Mouse (Mus musculus): ENCODE measurements around the gene 1810010H24Rik. TPM values are rescaled to one million over a fixed set of nuclear protein-coding genes. Genes with fewer than 3 reads are reported as not detected.
"Not testable (repeated sequence)": the region's sequence is repeated elsewhere in the genome, so short reads cannot be mapped to it uniquely, and the experiment has no call there.

1810010H24Rik gene
- polyA plus RNA-seq, 1 experiment from 2014 or later = 4.7 TPM

- no peak overlapping the region for H3K27ac ChIP-seq (ENCODE audit: low read depth, low read length)
- no peaks in the 10 kb centered on the region for H3K4me1 ChIP-seq (ENCODE audit: control insufficient read depth, insufficient read depth, low read depth, low read length)
- peaks cover 62% of the 10 kb centered on the region for H3K36me3 ChIP-seq (ENCODE audit: control insufficient read depth, insufficient read depth, low read length)
- no peak overlapping the region for H3K4me3 ChIP-seq (ENCODE audit: low read length)
- H3K4me2 ChIP-seq (ENCODE audit: low read length) = no peak overlapping the region
- no peaks in the 10 kb centered on the region for H3K9me3 ChIP-seq (ENCODE audit: control insufficient read depth, low read length)
- H3K27me3 ChIP-seq (replicated peaks; ENCODE audit: control insufficient read depth, insufficient read depth, low read length) = no peaks in the 10 kb centered on the region
- WGBS = 93% methylated on average over 6 of the region's 6 CpGs
- no peak overlapping the region for H3K9ac ChIP-seq (ENCODE audit: low read depth, low read length)
- ATAC-seq = no peak
These were observed 29.4 kb downstream of the 1810010H24Rik start for GRCm38 (mm10) chr11:107054870-107055269.

- Histone ChIP-seq H3K9ac (ENCODE audit: low read depth, low read length) (no peak overlapping the region), H3K4me3 (ENCODE audit: low read length) (no peak overlapping the region), H3K4me2 (ENCODE audit: low read length) (no peak overlapping the region), H3K27me3 (replicated peaks; ENCODE audit: control insufficient read depth, insufficient read depth, low read length) (no peaks in the 10 kb centered on the region), H3K27ac (ENCODE audit: low read depth, low read length) (no peak overlapping the region), H3K9me3 (ENCODE audit: control insufficient read depth, low read length) (no peaks in the 10 kb centered on the region), H3K36me3 (ENCODE audit: control insufficient read depth, insufficient read depth, low read length) (peaks cover 74% of the 10 kb centered on the region), H3K4me1 (ENCODE audit: control insufficient read depth, insufficient read depth, low read depth, low read length) (no peaks in the 10 kb centered on the region)
- WGBS = 92% methylated on average over 6 of the region's 6 CpGs
- no peak for ATAC-seq
These were observed 31.9 kb downstream of the 1810010H24Rik start for GRCm38 (mm10) chr11:107057391-107057790.

GRCm38 (mm10) chr11:107059634-107060033 lies 34.2 kb downstream of the 1810010H24Rik start:
- ATAC-seq; H3K4me3 ChIP-seq (ENCODE audit: low read length); H3K9me3 ChIP-seq (ENCODE audit: control insufficient read depth, low read length); H3K4me1 ChIP-seq (ENCODE audit: control insufficient read depth, insufficient read depth, low read depth, low read length); H3K4me2 ChIP-seq (ENCODE audit: low read length); H3K27me3 ChIP-seq (replicated peaks; ENCODE audit: control insufficient read depth, insufficient read depth, low read length); H3K27ac ChIP-seq (ENCODE audit: low read depth, low read length); H3K9ac ChIP-seq (ENCODE audit: low read depth, low read length): not testable (repeated sequence)
- WGBS = 96% methylated on average over 3 of the region's 3 CpGs
- peaks cover 65% of the 10 kb centered on the region for H3K36me3 ChIP-seq (ENCODE audit: control insufficient read depth, insufficient read depth, low read length)

- 88% methylated on average over 1 of the region's 1 CpGs for WGBS
- Histone ChIP-seq H3K36me3 (ENCODE audit: control insufficient read depth, insufficient read depth, low read length) (peaks cover 59% of the 10 kb centered on the region), H3K4me1 (ENCODE audit: control insufficient read depth, insufficient read depth, low read depth, low read length) (no peaks in the 10 kb centered on the region), H3K9ac (ENCODE audit: low read depth, low read length) (no peak overlapping the region), H3K9me3 (ENCODE audit: control insufficient read depth, low read length) (no peaks in the 10 kb centered on the region), H3K4me2 (ENCODE audit: low read length) (no peak overlapping the region), H3K27ac (ENCODE audit: low read depth, low read length) (no peak overlapping the region), H3K4me3 (ENCODE audit: low read length) (no peak overlapping the region), H3K27me3 (replicated peaks; ENCODE audit: control insufficient read depth, insufficient read depth, low read length) (no peaks in the 10 kb centered on the region)
- no peak for ATAC-seq
These were observed 35.5 kb downstream of the 1810010H24Rik start for GRCm38 (mm10) chr11:107060941-107061340.

- no peaks in the 10 kb centered on the region for H3K4me1 ChIP-seq (ENCODE audit: control insufficient read depth, insufficient read depth, low read depth, low read length)
- no peak overlapping the region for H3K9ac ChIP-seq (ENCODE audit: low read depth, low read length)
- H3K4me2 ChIP-seq (ENCODE audit: low read length) = no peak overlapping the region
- WGBS = 88% methylated on average over 3 of the region's 3 CpGs
- no peak overlapping the region for H3K4me3 ChIP-seq (ENCODE audit: low read length)
- ATAC-seq = no peak
- no peaks in the 10 kb centered on the region for H3K27me3 ChIP-seq (replicated peaks; ENCODE audit: control insufficient read depth, insufficient read depth, low read length)
- H3K27ac ChIP-seq (ENCODE audit: low read depth, low read length) = no peak overlapping the region
- H3K36me3 ChIP-seq (ENCODE audit: control insufficient read depth, insufficient read depth, low read length) = peaks cover 52% of the 10 kb centered on the region
- no peaks in the 10 kb centered on the region for H3K9me3 ChIP-seq (ENCODE audit: control insufficient read depth, low read length)
These were observed 37.6 kb downstream of the 1810010H24Rik start for GRCm38 (mm10) chr11:107063067-107063466.

- Histone ChIP-seq H3K4me1 (ENCODE audit: control insufficient read depth, insufficient read depth, low read depth, low read length) (no peaks in the 10 kb centered on the region), H3K4me3 (ENCODE audit: low read length) (no peak overlapping the region), H3K27ac (ENCODE audit: low read depth, low read length) (no peak overlapping the region), H3K4me2 (ENCODE audit: low read length) (no peak overlapping the region), H3K9me3 (ENCODE audit: control insufficient read depth, low read length) (no peaks in the 10 kb centered on the region), H3K27me3 (replicated peaks; ENCODE audit: control insufficient read depth, insufficient read depth, low read length) (no peaks in the 10 kb centered on the region), H3K9ac (ENCODE audit: low read depth, low read length) (no peak overlapping the region), H3K36me3 (ENCODE audit: control insufficient read depth, insufficient read depth, low read length) (peaks cover 37% of the 10 kb centered on the region)
- no peak for ATAC-seq
- 90% methylated on average over 1 of the region's 1 CpGs for WGBS
These were observed 39.1 kb downstream of the 1810010H24Rik start for GRCm38 (mm10) chr11:107064590-107064989.

- ATAC-seq = no peak
- H3K9me3 ChIP-seq (ENCODE audit: control insufficient read depth, low read length) = no peaks in the 10 kb centered on the region
- peaks cover 32% of the 10 kb centered on the region for H3K36me3 ChIP-seq (ENCODE audit: control insufficient read depth, insufficient read depth, low read length)
- H3K9ac ChIP-seq (ENCODE audit: low read depth, low read length) = no peak overlapping the region
- H3K4me2 ChIP-seq (ENCODE audit: low read length) = no peak overlapping the region
- no peak overlapping the region for H3K4me3 ChIP-seq (ENCODE audit: low read length)
- no peak overlapping the region for H3K27ac ChIP-seq (ENCODE audit: low read depth, low read length)
- H3K4me1 ChIP-seq (ENCODE audit: control insufficient read depth, insufficient read depth, low read depth, low read length) = no peaks in the 10 kb centered on the region
- no peaks in the 10 kb centered on the region for H3K27me3 ChIP-seq (replicated peaks; ENCODE audit: control insufficient read depth, insufficient read depth, low read length)
- 90% methylated on average over 11 of the region's 11 CpGs for WGBS
These were observed 39.8 kb downstream of the 1810010H24Rik start for GRCm38 (mm10) chr11:107065216-107065785.

Other genes with a start within 250 kb of the 1810010H24Rik start
- 9.1 and 9.9 TPM in 2 replicates for gene Polg2, start 246.1 kb upstream of the 1810010H24Rik start, polyA plus RNA-seq (2015; fragmentation: Nextera tagmentation; extraction: Ambion mirVana)
- gene Ddx5, start 236.5 kb upstream of the 1810010H24Rik start, polyA plus RNA-seq (2015; fragmentation: Nextera tagmentation; extraction: Ambion mirVana) = 315 and 329 TPM in 2 replicates
- 12.2 and 15.3 TPM in 2 replicates for gene Cep95, start 236.4 kb upstream of the 1810010H24Rik start, polyA plus RNA-seq (2015; fragmentation: Nextera tagmentation; extraction: Ambion mirVana)
- gene Smurf2, start 105.0 kb upstream of the 1810010H24Rik start, polyA plus RNA-seq (2015; fragmentation: Nextera tagmentation; extraction: Ambion mirVana) = 9.6 and 10.6 TPM in 2 replicates
- 132 and 165 TPM in 2 replicates for gene Kpna2, start 26.1 kb upstream of the 1810010H24Rik start, polyA plus RNA-seq (2015; fragmentation: Nextera tagmentation; extraction: Ambion mirVana)
- gene Bptf, start 106.4 kb downstream of the 1810010H24Rik start, polyA plus RNA-seq (2015; fragmentation: Nextera tagmentation; extraction: Ambion mirVana) = 23.9 and 26.1 TPM in 2 replicates
- gene Nol11, start 163.7 kb downstream of the 1810010H24Rik start, polyA plus RNA-seq (2015; fragmentation: Nextera tagmentation; extraction: Ambion mirVana) = 41.9 and 46.2 TPM in 2 replicates